In the genomic region with DNA sequence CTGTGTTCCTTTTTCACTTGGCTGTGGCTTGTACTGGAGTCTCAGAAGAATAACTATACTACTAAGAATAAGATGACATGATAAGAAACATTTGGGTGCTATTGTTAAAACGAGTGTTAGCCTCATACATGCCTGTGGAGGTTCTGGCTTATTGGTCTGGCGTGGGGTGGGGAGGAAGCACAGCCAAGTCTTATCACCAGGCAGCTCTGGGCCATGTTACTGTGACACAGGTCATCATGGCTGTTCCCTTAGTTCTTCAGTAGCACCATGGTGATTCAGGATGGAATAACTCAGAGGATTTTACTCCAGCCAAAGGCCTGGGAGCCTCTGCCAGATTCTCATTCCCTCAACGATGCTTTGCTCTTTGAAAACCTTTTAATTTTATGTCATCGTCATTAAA, we compare ENCODE assay signal across 14 mouse cellular contexts.
"Had no signal": no experiment of that assay in that cellular context is flagged by ENCODE, and none has a peak within 500 bp of the region (broad histone marks: within the 10 kb centered on the region; RNA-seq: fewer than 3 reads in every experiment).

No protein-coding gene starts in this region.

- H3K4me1 ChIP-seq: midbrain, embryonic 12.5 days; neural tube, embryonic 13.5 days had no signal

- H3K9ac ChIP-seq: lung, embryonic 14.5 days; midbrain, embryonic 12.5 days; neural tube, embryonic 13.5 days had no signal

- ATAC-seq: midbrain, embryonic 16.5 days had no signal

- H3K4me2 ChIP-seq: liver, embryonic 11.5 days; lung, embryonic 14.5 days; midbrain, embryonic 12.5 days; neural tube, embryonic 13.5 days had no signal

- H3K27ac ChIP-seq: left cerebral cortex, adult 2 months; limb, embryonic 10.5 days; midbrain, embryonic 12.5 days; neural tube, embryonic 13.5 days had no signal

- H3K4me3 ChIP-seq: left cerebral cortex, adult 2 months; limb, embryonic 10.5 days; midbrain, embryonic 12.5 days; neural tube, embryonic 13.5 days had no signal

- H3K36me3 ChIP-seq: limb, embryonic 10.5 days; midbrain, embryonic 12.5 days; neural tube, embryonic 13.5 days had no signal

- H3K9me3 ChIP-seq: limb, embryonic 10.5 days; midbrain, embryonic 12.5 days; neural tube, embryonic 13.5 days had no signal

- H3K27me3 ChIP-seq: midbrain, embryonic 12.5 days; neural tube, embryonic 13.5 days had no signal

- DNase-seq: kidney, adult 2 months; lung, embryonic 14.5 days; lung, postnatal 14 days; retina, postnatal 1 day; right cerebral cortex, postnatal 4 days; spleen, adult 18-20 months; thymus, adult 18-20 months; thymus, postnatal 14 days had no signal
